Mouse (Mus musculus) neural tube, postnatal 0 days (tissue): ENCODE measurements around the gene Otud7a. TPM values are rescaled to one million over a fixed set of nuclear protein-coding genes. Genes with fewer than 3 reads are reported as not detected.

Experiments
- polyA plus RNA-seq: library from polyadenylated mRNA; unstranded; fragments of >200 nt; fragmentation: Nextera tagmentation; extraction: Ambion mirVana; gene quantifications from 2 replicates; pipeline ENCODE4 v1.2.1, GENCODE M21; 2015

The Otud7a gene
- 7.3 and 8.3 TPM in 2 replicates for polyA plus RNA-seq

DNA sequence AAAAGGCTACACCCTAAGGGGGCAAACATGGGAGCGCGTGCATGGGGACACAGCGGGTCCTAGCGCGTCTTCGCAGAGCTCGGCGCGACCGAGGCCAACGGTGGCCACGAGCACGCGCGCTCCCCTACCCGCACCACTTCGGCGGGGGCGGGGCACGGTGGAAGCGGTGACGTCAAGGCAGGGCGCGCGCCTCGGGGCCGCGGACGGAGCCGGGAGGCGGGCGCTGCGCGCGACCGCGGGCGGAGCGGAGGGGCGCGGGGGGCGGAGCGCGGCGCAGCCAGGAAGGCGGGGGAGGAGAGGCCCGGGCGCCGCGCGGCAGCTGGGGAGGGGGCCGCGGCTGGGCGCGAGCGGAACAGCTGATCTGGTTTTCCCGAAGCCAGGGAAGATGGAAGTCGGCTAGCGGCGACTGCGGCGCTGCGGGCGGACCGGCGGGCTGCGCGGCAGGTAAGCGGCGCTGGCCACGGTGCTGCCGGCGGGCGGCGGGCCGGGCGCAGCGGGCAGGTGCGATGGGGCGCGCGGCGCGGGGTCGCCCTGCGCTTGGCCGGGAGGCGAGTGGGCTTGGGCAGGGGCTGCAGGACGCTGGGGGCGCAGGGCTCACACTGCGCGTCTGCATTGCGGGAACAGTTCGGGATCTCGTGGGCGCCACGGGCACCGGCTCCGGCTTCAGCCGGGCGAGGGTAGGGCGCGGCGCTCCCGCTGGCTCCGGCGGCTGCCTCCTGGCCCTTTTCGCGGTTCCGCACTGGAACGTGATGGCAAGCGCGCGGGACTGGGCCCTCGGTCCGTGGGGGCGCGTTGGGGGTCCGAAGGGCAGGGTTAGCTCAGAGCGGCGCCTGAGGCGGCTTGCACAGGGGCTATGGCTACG, at the start of gene Otud7a:
TSS of gene Otud7a (plus strand) at position 268 of the 862 bp plus-strand sequence.

Other genes with a start within 250 kb of the Otud7a start
- gene Chrna7, start 232.2 kb upstream of the Otud7a start, polyA plus RNA-seq: 7.1 and 8.0 TPM in 2 replicates